Mouse (Mus musculus) hindbrain, embryonic 10.5 days (tissue): ENCODE data around the gene Crtac1. TPM values are rescaled to one million over a fixed set of nuclear protein-coding genes. Genes with fewer than 3 reads are reported as not detected.

Experiments
- DNase-seq: peaks from one replicate; pipeline ENCODE4 v3.0.0-alpha.2; 2017; ENCODE audit warnings: low spot score
- H3K27ac ChIP-seq: fragments of 300-500 bp; sonication (generic); 2 replicates; pipeline ENCODE4 v1.5.1; 2016; ENCODE audit warnings: mild to moderate bottlenecking, moderate library complexity
- H3K27me3 ChIP-seq: fragments of 300-500 bp; sonication (generic); 2 replicates; pipeline ENCODE4 v1.6.1; 2016; ENCODE audit warnings: mild to moderate bottlenecking; ENCODE audit not compliant: poor library complexity, insufficient read depth, severe bottlenecking
- H3K36me3 ChIP-seq: fragments of 300-500 bp; sonication (generic); 2 replicates; pipeline ENCODE4 v1.6.1; 2016; ENCODE audit warnings: mild to moderate bottlenecking, moderate library complexity
- H3K4me1 ChIP-seq: fragments of 300-500 bp; sonication (generic); replicated peaks from 2 replicates; pipeline ENCODE4 v1.6.1; 2016; ENCODE audit warnings: mild to moderate bottlenecking
- H3K4me3 ChIP-seq: fragments of 300-500 bp; sonication (generic); 2 replicates; pipeline ENCODE4 v1.5.1; 2016; ENCODE audit warnings: mild to moderate bottlenecking, moderate library complexity
- H3K9me3 ChIP-seq: fragments of 300-500 bp; sonication (generic); 2 replicates; pipeline ENCODE4 v1.6.1; 2016; ENCODE audit warnings: mild to moderate bottlenecking, moderate library complexity
- WGBS: fragments of 180-500 bp; shearing (Covaris S2); methylation state at CpG from one replicate; pipeline ENCODE4 v1.1.7; 2016; 5-methylcytosine and 5-hydroxymethylcytosine counted together
- polyA plus RNA-seq: library from polyadenylated mRNA; unstranded; fragments of >200 nt; fragmentation: Nextera tagmentation; extraction: Ambion mirVana; gene quantifications from 2 replicates; pipeline ENCODE4 v1.2.1, GENCODE M21; 2016

Gene Crtac1
- polyA plus RNA-seq, 1 experiment from 2014 or later = 8.8 TPM

DNA sequence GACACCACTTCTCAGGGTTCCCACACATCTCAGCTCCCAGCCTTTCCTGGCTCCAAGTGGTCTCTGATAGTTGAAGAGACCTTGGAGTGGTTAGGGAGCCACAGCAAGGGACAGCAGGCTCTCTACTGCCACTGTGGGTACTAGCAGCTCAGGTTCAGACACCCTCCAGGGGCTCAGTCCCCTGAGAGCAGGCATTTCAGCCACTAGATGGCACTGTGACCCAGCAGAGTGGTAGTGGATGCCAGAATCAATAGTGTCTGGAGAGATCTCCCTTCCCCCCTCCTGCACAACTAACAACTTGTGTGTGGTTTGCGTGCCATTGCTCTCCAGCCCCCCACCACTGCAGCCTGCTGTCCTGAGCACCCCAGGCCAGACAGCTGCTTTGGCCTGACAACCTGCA lies 115.7 kb downstream of the Crtac1 start:
- H3K36me3 ChIP-seq = no peaks in the 10 kb centered on the region
- H3K4me3 ChIP-seq = no peak overlapping the region
- H3K4me1 ChIP-seq = peaks cover 53% of the 10 kb centered on the region
- H3K27ac ChIP-seq = no peak overlapping the region
- H3K27me3 ChIP-seq = peaks cover 43% of the 10 kb centered on the region
- peak; percentile 88 for DNase-seq
- 5% methylated on average over 1 of the region's 1 CpGs for WGBS
- no peaks in the 10 kb centered on the region for H3K9me3 ChIP-seq

DNA sequence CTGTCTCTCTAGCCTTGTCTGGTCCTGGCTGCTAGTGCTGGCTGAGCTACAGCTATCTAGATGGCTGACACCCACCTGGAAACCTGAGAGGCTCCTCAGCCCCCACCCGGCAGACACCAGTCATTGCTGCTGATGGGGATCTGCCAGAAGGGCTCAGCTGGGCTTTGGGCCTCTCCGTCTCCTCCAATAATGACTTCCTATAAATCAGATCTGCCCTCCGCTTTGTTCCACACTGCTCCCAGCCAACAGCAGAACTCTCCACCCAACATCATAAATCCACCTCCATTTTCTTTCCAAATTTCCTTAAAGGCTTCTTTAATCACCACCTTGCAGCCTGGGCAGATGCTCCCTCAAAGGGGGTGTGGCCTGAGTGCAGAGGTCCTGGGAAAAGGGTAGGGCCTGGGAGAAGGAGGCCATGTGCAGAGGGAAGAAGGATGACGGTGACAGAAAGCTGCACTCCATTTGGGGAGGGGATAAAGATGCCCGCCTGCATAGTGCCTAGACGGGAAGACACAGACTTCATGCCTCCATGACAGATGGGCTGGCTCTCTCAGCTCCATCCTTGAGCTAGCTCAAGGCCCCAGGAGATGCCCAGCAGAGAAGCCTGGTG lies 116.4 kb downstream of the Crtac1 start:
- no peak overlapping the region for H3K4me3 ChIP-seq
- no peaks in the 10 kb centered on the region for H3K9me3 ChIP-seq
- peaks cover 36% of the 10 kb centered on the region for H3K27me3 ChIP-seq
- no peaks in the 10 kb centered on the region for H3K36me3 ChIP-seq
- no peak for DNase-seq
- H3K4me1 ChIP-seq = peaks cover 53% of the 10 kb centered on the region
- 68% methylated on average over 6 of the region's 6 CpGs for WGBS
- no peak overlapping the region for H3K27ac ChIP-seq

DNA sequence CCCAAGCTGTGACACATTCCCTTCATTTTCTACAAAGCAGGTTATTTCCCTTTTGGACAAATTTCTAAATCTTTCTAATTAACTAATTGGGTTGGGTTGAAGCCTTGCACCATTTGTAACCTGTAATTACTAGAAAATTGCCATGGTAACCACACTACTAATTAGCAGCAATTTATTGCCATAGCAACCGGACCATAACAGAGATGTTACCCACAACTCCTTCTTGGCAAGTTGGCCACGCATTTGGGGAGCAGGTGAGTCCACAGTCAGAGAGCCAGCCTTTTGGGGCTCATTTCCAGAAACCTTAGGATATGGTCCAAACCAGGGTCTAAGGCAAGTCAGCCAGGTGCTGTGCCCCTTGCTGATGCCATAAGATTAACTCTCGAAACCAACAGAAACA lies 119.4 kb downstream of the Crtac1 start:
- 84% methylated on average over 3 of the region's 3 CpGs for WGBS
- Histone ChIP-seq H3K4me3 (no peak overlapping the region), H3K9me3 (no peaks in the 10 kb centered on the region), H3K36me3 (no peaks in the 10 kb centered on the region), H3K4me1 (peaks cover 35% of the 10 kb centered on the region), H3K27ac (no peak overlapping the region), H3K27me3 (peaks cover 26% of the 10 kb centered on the region)
- no peak for DNase-seq

DNA sequence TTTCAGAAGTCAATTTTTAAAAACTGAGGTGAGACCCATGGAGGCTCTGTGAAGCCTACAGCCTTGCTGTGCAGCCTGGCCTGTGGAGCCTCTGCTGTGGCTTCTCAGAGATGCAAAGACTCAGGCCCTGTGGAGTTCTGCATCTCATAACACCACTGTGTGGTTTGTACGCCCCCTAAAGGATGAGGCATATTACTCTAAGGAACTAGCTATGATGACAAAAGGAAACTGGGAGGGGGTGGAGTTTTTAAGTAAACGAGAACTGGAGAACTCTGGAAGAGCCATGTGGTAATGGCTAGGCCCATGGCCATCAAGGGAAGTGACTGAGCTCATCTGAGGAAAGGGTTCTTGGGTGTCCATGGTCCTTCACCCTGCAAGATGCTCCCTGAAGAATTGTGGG lies 120.3 kb downstream of the Crtac1 start:
- no peak overlapping the region for H3K4me3 ChIP-seq
- H3K27me3 ChIP-seq = peaks cover 18% of the 10 kb centered on the region
- DNase-seq = no peak
- 53% methylated on average over 2 of the region's 2 CpGs for WGBS
- H3K36me3 ChIP-seq = no peaks in the 10 kb centered on the region
- no peaks in the 10 kb centered on the region for H3K9me3 ChIP-seq
- peaks cover 35% of the 10 kb centered on the region for H3K4me1 ChIP-seq
- no peak overlapping the region for H3K27ac ChIP-seq

DNA sequence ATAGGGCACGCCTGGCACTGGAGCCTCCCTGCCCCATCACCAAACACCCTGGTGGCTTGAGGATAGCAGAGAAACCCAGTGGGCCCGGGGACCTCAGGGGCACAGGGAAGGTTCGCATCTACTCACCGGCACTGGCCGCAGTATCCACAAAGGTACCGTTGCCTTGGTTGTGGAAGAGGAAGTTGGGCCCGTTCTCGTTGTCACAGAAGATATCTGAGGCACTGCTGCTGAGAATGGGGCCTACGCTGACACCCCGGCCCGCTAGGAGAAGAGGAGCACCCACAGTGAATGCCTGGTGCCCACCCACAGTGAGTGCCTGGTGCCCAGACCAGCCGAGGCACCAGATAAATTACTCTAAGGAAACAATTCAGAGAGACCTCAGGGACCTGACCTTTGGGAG lies 122.7 kb downstream of the Crtac1 start:
- Histone ChIP-seq H3K9me3 (no peaks in the 10 kb centered on the region), H3K27ac (no peak overlapping the region), H3K27me3 (peaks cover 14% of the 10 kb centered on the region), H3K4me3 (no peak overlapping the region), H3K36me3 (no peaks in the 10 kb centered on the region), H3K4me1 (peaks cover 33% of the 10 kb centered on the region)
- 85% methylated on average over 12 of the region's 12 CpGs for WGBS
- no peak for DNase-seq

DNA sequence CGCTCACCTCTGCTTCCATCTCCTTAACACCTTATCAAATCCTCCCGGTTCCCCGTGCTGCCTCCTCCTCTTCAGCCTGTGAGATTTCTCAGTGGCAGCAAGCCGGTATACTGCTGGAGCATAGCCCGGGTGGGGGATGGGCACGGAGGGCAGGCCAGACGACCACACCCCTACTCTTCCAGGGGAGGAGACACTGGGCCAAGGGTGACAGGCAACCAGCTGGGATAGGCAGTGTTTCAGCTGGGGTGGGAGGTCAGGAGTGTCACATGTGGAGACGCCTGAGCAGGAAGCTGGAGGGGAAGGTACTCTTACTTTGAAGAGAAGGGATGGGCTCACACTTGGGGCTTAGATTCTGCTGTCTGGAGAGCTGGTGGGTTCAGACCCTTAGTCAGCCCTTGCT lies 124.6 kb downstream of the Crtac1 start:
- Histone ChIP-seq H3K4me1 (peaks cover 40% of the 10 kb centered on the region), H3K27ac (no peak overlapping the region; the same call in 1 of the 2 replicates), H3K27me3 (peaks cover 10% of the 10 kb centered on the region), H3K36me3 (no peaks in the 10 kb centered on the region), H3K9me3 (no peaks in the 10 kb centered on the region), H3K4me3 (0 out of 2 replicates have a peak overlapping the region, but pooled peaks have one; percentile 3)
- 14% methylated on average over 8 of the region's 8 CpGs for WGBS
- peak; percentile 66 for DNase-seq

DNA sequence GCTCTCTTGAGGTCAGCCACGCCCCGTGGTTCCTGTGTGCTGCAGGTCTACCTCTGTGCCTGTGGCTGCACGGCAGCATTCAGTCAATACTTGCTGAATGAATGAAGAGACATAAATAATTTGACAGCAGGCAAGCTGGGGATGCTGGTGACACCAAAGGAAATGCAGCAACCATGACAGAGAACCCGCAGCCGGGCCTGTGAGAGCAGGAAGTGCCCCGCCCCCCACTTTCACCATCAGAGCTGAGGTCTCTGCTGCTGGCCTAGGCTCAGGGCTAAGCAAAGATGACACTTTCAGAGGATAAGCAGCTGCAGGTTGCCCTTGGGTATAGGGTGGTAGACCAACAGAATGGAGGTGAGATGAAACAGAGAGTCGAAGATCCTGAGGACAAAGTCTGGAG lies 125.4 kb downstream of the Crtac1 start:
- H3K9me3 ChIP-seq = no peaks in the 10 kb centered on the region
- peaks cover 43% of the 10 kb centered on the region for H3K4me1 ChIP-seq
- no peaks in the 10 kb centered on the region for H3K36me3 ChIP-seq
- 56% methylated on average over 7 of the region's 7 CpGs for WGBS
- no peak overlapping the region; the same call in 1 of the 2 replicates for H3K27ac ChIP-seq
- no peak for DNase-seq
- H3K27me3 ChIP-seq = peaks cover 10% of the 10 kb centered on the region
- no peak overlapping the region for H3K4me3 ChIP-seq

DNA sequence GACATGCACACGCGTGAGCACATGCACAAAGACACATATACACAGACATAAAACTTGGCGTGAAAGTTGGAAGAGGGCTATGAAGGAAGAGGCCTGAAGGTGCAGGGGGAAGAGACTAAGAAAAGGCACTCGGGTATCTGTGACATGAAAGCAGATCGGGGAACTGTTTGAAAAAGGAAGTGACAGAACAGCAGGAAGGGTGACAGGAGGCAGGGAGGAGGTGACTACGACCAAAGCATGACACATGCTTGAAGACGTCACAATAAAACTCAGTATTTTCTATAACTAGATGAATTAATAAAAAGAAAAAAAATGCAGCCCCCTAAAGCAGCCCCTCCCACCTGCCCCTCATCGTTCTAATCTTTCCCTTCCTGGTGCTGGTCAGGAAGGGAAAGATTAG lies 125.8 kb downstream of the Crtac1 start:
- 73% methylated on average over 8 of the region's 8 CpGs for WGBS
- Histone ChIP-seq H3K9me3 (no peaks in the 10 kb centered on the region), H3K27me3 (peaks cover 10% of the 10 kb centered on the region), H3K36me3 (no peaks in the 10 kb centered on the region), H3K4me3 (no peak overlapping the region), H3K27ac (no peak overlapping the region), H3K4me1 (peaks cover 47% of the 10 kb centered on the region)
- no peak for DNase-seq

DNA sequence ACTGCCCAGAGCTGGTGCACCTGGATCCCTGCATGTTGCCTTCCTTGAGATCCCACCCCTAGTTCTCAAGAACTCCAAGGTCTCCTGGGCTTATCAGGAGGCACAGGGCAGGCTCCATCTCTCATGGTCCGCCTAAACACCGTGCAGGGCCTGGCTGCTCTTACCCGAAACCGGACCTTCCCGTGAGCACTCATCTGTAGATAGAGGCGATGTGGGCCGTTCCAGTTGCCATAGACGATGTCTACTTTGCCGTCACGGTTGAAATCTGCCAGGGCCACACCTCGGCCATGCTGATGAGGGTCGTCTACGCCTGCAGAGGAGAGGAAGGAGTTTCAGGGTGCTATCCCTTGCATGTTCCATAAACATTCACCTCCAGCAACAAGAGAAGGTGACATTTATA lies 127.1 kb downstream of the Crtac1 start:
- 88% methylated on average over 13 of the region's 13 CpGs for WGBS
- H3K9me3 ChIP-seq = no peaks in the 10 kb centered on the region
- peaks cover 59% of the 10 kb centered on the region for H3K4me1 ChIP-seq
- H3K27ac ChIP-seq = no peak overlapping the region
- H3K36me3 ChIP-seq = no peaks in the 10 kb centered on the region
- no peak for DNase-seq
- H3K27me3 ChIP-seq = peaks cover 10% of the 10 kb centered on the region
- H3K4me3 ChIP-seq = no peak overlapping the region

DNA sequence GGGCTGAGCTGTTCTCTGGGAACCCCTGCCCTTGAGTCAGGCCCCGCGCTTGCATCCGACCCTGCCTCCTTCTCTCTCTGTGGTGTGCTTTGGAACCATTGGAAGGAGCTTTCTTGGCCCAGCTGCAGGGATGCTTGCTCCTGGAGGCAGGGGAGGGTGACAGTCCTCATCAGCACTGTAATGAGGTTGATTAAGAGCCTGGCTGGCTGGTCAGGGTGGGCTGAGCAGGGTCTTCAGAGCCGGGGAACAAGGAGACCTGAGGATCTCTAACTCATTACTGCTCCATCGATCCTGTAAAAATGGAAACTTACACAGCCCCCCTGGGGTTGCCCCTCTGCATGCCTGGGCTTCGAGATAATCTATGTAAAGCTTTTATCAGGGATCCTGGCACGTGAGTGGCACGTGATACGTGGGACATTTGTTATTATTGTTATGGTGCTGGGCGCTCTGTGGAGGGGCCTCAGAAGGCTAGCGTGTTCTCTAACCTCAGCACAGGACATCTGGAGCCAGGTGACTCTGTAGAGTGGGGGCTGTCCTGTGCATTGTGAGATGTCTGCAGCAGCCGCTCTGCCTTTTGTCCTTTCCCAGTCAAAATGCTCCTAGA lies 128.3 kb downstream of the Crtac1 start:
- Histone ChIP-seq H3K9me3 (no peaks in the 10 kb centered on the region), H3K27ac (peak overlapping the region; percentile 35; the same call in 1 of the 2 replicates), H3K27me3 (peaks cover 6% of the 10 kb centered on the region; the same call in 1 of the 2 replicates), H3K4me3 (no peak overlapping the region), H3K4me1 (peaks cover 69% of the 10 kb centered on the region), H3K36me3 (no peaks in the 10 kb centered on the region)
- WGBS = 69% methylated on average over 12 of the region's 12 CpGs
- no peak for DNase-seq

DNA sequence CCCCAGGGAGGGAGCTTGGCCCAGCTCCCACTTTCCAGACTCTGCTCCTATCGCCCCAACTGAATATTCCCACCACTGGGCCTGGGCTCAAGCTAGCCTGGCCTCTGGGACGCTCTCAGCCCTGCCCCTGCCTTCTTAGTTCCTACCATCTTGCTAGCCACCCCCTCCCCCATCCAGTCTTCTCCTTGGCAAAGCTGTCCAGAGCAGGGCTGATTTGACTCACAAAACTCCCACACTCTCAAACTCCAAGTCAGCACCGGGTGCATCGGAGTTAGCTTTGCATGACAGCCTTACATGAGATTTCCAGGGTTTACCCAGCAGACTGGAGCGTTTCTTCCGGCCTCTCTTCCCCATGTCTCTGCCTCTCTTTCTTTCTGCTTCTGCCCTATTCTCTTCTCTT lies 138.4 kb downstream of the Crtac1 start:
- peak overlapping the region; percentile 83 for H3K27ac ChIP-seq
- H3K9me3 ChIP-seq = no peaks in the 10 kb centered on the region
- no peaks in the 10 kb centered on the region for H3K36me3 ChIP-seq
- H3K4me3 ChIP-seq = no peak overlapping the region
- H3K4me1 ChIP-seq = peaks cover 42% of the 10 kb centered on the region
- 0 out of 2 replicates have a peak, but pooled peaks cover 5% of the 10 kb centered on the region for H3K27me3 ChIP-seq
- DNase-seq = no peak
- WGBS = 82% methylated on average over 6 of the region's 6 CpGs

DNA sequence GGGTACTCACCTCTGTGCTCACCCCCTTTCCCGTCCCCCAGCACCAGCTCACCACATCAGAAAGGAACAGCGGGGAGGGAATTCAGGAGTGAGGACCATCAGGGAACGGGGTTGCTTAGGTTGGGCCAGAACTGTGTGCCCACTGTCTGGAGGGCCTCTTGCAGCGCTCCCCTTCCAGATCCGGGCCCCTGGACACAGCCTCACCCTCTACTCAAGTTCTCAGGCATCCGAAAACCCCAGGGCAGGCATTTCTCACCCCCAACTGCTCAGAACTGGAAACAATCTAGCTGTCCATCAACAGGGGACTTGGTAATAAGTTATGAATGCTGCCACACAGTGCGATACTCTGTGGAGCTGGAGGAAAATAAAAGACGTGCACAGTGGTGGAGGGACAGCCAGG lies 139.5 kb downstream of the Crtac1 start:
- Histone ChIP-seq H3K27ac (peak overlapping the region; percentile 83), H3K4me3 (no peak overlapping the region), H3K4me1 (peaks cover 48% of the 10 kb centered on the region), H3K27me3 (0 out of 2 replicates have a peak, but pooled peaks cover 5% of the 10 kb centered on the region), H3K9me3 (no peaks in the 10 kb centered on the region), H3K36me3 (no peaks in the 10 kb centered on the region)
- WGBS = 26% methylated on average over 8 of the region's 8 CpGs
- DNase-seq = peak; percentile 43

DNA sequence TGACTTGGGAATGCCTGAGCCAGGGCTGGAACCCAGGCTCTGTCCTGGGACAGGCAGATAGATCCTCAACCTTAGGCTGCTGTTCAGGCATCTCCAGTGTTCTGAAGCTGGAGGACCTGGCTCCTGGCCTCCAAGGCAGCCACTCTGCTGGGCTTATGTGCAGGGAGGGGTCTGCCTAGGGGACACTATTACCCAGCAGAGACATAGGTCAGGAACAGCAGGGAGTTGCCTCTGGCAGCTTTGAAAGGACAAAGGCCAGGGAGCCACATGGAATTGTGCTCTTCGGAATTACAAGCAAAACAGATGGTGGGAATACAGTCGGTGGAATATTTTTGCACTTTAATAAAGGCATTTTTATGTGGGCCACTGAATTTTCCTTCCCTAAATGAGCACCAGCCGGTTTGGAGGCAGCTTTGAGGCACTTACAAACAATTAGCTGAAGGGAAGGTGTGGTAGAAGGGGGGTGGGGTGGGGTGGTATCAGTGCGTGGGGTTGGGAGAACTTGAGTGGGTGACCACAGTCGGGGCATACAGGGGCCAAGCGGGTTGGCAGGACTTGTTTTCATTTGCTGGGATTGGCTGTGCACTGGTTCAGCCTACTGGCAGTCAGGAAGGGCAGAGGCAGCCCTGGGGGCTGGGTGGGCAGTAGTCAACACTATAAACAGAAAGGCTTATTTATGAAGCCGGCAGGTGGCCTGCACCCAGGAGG lies 140.5 kb downstream of the Crtac1 start:
- Histone ChIP-seq H3K27me3 (0 out of 2 replicates have a peak, but pooled peaks cover 5% of the 10 kb centered on the region), H3K4me3 (no peak overlapping the region), H3K9me3 (no peaks in the 10 kb centered on the region), H3K36me3 (no peaks in the 10 kb centered on the region), H3K4me1 (peaks cover 48% of the 10 kb centered on the region), H3K27ac (peak overlapping the region; percentile 83)
- DNase-seq = peak; percentile 14
- 23% methylated on average over 7 of the region's 7 CpGs for WGBS
